Mouse (Mus musculus) myocyte (in vitro differentiated cells): Measurements from ENCODE around the gene Rab11a. TPM values are rescaled to one million over a fixed set of nuclear protein-coding genes. Genes with fewer than 3 reads are reported as not detected.
A peak's percentile ranks its signal among the peaks of the same experiment; 100 is the strongest.

ENCODE experiments used
- H3K27me3 ChIP-seq: one replicate; pipeline ENCODE4 v1.6.1; 2011; ENCODE audit not compliant: control insufficient read depth, insufficient read depth, insufficient read length
- H3K36me3 ChIP-seq: one replicate; pipeline ENCODE4 v1.6.1; 2011; ENCODE audit not compliant: control insufficient read depth, insufficient read depth
- H3K4me2 ChIP-seq: one replicate; pipeline ENCODE4 v1.6.1; 2011; ENCODE audit warnings: low read depth, control low read depth
- H3K4me3 ChIP-seq: one replicate; pipeline ENCODE4 v1.5.1; 2011; ENCODE audit warnings: mild to moderate bottlenecking, control low read depth, moderate library complexity
- H3K79me2 ChIP-seq: one replicate; pipeline ENCODE4 v1.6.1; 2011; ENCODE audit not compliant: control insufficient read depth, insufficient read depth
- H3ac ChIP-seq: one replicate; pipeline ENCODE4 v1.6.1; 2011; ENCODE audit not compliant: control insufficient read depth, insufficient read length
- CEBPB ChIP-seq: IDR thresholded peaks from 2 replicates; pipeline ENCODE4 v1.6.1; 2011; ENCODE audit warnings: mild to moderate bottlenecking, moderate library complexity; ENCODE audit not compliant: poor library complexity, insufficient read depth, severe bottlenecking
- E2F4 ChIP-seq: IDR thresholded peaks from one replicate; pipeline ENCODE4 v1.6.1; 2011; ENCODE audit warnings: mild to moderate bottlenecking, control low read depth, moderate library complexity; ENCODE audit not compliant: insufficient read depth
- MAX ChIP-seq: IDR thresholded peaks from one replicate; pipeline ENCODE4 v1.6.1; 2011; ENCODE audit warnings: low read depth, mild to moderate bottlenecking, control low read depth
- MYOD1 ChIP-seq, 3 experiments: IDR thresholded peaks; one replicate each; pipeline ENCODE4 v1.6.1; 2011; ENCODE audit warnings: control low read depth in 2 of 3, low read depth in 2 of 3, mild to moderate bottlenecking in 2 of 3, moderate library complexity in 1 of 3; ENCODE audit not compliant: insufficient read length in 2 of 3, control insufficient read depth in 1 of 3
- MYOG ChIP-seq, 3 experiments: IDR thresholded peaks; one replicate each; pipeline ENCODE4 v1.6.1; 2011; ENCODE audit warnings: control low read depth in 2 of 3, low read depth in 2 of 3, mild to moderate bottlenecking in 2 of 3; ENCODE audit not compliant: insufficient read length in 2 of 3, control insufficient read depth in 1 of 3, insufficient read depth in 1 of 3
- POLR2A ChIP-seq: IDR thresholded peaks from one replicate; pipeline ENCODE4 v1.6.1; 2011; ENCODE audit warnings: low read depth, mild to moderate bottlenecking, control low read depth, moderate library complexity; ENCODE audit not compliant: insufficient read length
- POLR2AphosphoS2 ChIP-seq: IDR thresholded peaks from one replicate; pipeline ENCODE4 v1.6.1; 2011; ENCODE audit warnings: low read depth, control low read depth; ENCODE audit not compliant: insufficient read length
- REST ChIP-seq: IDR thresholded peaks from one replicate; pipeline ENCODE4 v1.6.1; 2011; ENCODE audit warnings: mild to moderate bottlenecking, control low read depth, moderate library complexity; ENCODE audit not compliant: insufficient read depth, insufficient read length
- SRF ChIP-seq: IDR thresholded peaks from one replicate; pipeline ENCODE4 v1.6.1; 2011; ENCODE audit warnings: low read depth; ENCODE audit not compliant: control insufficient read depth, insufficient read length
- TCF12 ChIP-seq: IDR thresholded peaks from one replicate; pipeline ENCODE4 v1.6.1; 2011; ENCODE audit warnings: mild to moderate bottlenecking, control low read depth; ENCODE audit not compliant: poor library complexity, insufficient read depth, severe bottlenecking
- TCF3 ChIP-seq: IDR thresholded peaks from one replicate; pipeline ENCODE4 v1.6.1; 2011; ENCODE audit warnings: low read depth, control low read depth; ENCODE audit not compliant: insufficient read length
- USF1 ChIP-seq: IDR thresholded peaks from one replicate; pipeline ENCODE4 v1.6.1; 2011; ENCODE audit warnings: low read depth, mild to moderate bottlenecking, control low read depth, moderate library complexity
- polyA plus RNA-seq: library from polyadenylated mRNA; unstranded; fragments of >200 nt; fragmentation: generic; extraction: Trizol; gene quantifications from one replicate; pipeline ENCODE4 v1.2.1, GENCODE M21; 2012; ENCODE audit warnings: missing spikeins

Rab11a gene
- polyA plus RNA-seq, 1 experiment: 150 TPM

GRCm38 (mm10) chr9:64697677-64698076, 39.9 kb downstream of the Rab11a start:
- H3K27me3 ChIP-seq: no peaks in the 10 kb centered on the region
- H3K79me2 ChIP-seq: no peaks in the 10 kb centered on the region
- peaks cover 7% of the 10 kb centered on the region for H3K36me3 ChIP-seq
- no peak overlapping the region for H3ac ChIP-seq
- no peak overlapping the region for H3K4me3 ChIP-seq
- no peak for TF ChIP-seq E2F4
- TF ChIP-seq CEBPB: no peak
- TF ChIP-seq SRF: no peak
- no peak for TF ChIP-seq MAX
- no peak for TF ChIP-seq MYOD1 (IDR thresholded peaks at IDR 0.05; ENCODE audit: control insufficient read depth in 1 of 3, insufficient read length in 2 of 3, low read depth in 2 of 3)
- TF ChIP-seq REST: no peak
- no peak for TF ChIP-seq MYOG (IDR thresholded peaks at IDR 0.05; ENCODE audit: control insufficient read depth in 1 of 3, insufficient read depth in 1 of 3, insufficient read length in 2 of 3, low read depth in 2 of 3)
- no peak for TF ChIP-seq USF1
- TF ChIP-seq TCF12: no peak
- TF ChIP-seq TCF3: no peak
- no peak for TF ChIP-seq POLR2A
- no peak for TF ChIP-seq POLR2AphosphoS2
- no peak overlapping the region for H3K4me2 ChIP-seq

- no peak overlapping the region for H3K4me3 ChIP-seq
- H3ac ChIP-seq: no peak overlapping the region
- TF ChIP-seq CEBPB: no peak
- peaks cover 7% of the 10 kb centered on the region for H3K36me3 ChIP-seq
- no peaks in the 10 kb centered on the region for H3K79me2 ChIP-seq
- no peaks in the 10 kb centered on the region for H3K27me3 ChIP-seq
- H3K4me2 ChIP-seq: no peak overlapping the region
These were observed 40.6 kb downstream of the Rab11a start for GRCm38 (mm10) chr9:64697006-64697405.

DNA sequence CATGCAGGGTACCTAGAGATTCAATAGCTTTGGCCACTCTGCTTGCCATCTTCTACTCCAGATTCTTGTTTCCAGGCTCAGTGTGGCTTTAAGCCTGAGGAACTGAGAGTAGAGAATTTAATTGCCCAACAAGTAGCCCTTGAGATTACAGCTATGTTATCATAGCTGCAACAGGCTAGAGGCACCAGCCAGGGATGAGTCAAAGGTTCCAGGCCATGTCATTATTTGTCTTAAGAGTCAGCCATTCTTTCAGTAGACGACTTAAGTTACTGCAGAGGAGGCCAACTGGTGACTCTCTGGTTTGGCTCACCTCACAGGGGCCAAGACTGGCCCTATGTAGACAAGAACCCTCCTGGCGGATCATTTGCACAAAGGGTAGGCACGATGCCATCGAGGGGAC, 41.2 kb downstream of the Rab11a start:
- no peak overlapping the region for H3K4me3 ChIP-seq
- H3K4me2 ChIP-seq: no peak overlapping the region
- H3ac ChIP-seq: no peak overlapping the region
- no peaks in the 10 kb centered on the region for H3K27me3 ChIP-seq
- peaks cover 7% of the 10 kb centered on the region for H3K36me3 ChIP-seq
- H3K79me2 ChIP-seq: no peaks in the 10 kb centered on the region
- TF ChIP-seq CEBPB (no peak), SRF (no peak), USF1 (no peak), E2F4 (no peak), TCF3 (no peak), TCF12 (no peak), MYOD1 (IDR thresholded peaks at IDR 0.05; ENCODE audit: control insufficient read depth in 1 of 3, insufficient read length in 2 of 3, low read depth in 2 of 3) (no peak), POLR2A (no peak), MYOG (IDR thresholded peaks at IDR 0.05; ENCODE audit: control insufficient read depth in 1 of 3, insufficient read depth in 1 of 3, insufficient read length in 2 of 3, low read depth in 2 of 3) (no peak), POLR2AphosphoS2 (no peak), MAX (no peak), REST (no peak)

DNA sequence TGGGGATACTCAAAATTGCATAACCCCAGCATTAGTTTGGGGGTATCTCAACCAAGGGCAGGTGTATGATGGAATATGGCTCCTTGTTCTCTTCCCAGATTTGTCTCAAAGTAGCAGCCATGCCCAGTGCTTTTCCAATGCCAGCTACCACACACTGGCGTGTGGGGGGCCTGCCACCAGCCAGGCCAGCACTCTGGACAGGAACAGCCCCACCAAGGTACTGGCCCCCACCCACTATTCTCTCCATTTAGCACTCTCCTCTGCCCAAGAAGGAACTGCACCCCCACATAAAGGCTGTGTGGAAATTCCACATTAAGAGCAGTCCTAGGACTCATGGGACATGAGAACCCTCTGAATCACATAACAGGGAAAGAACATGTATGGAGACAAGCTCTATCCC, 42.3 kb downstream of the Rab11a start:
- no peak for TF ChIP-seq MYOG (IDR thresholded peaks at IDR 0.05; ENCODE audit: control insufficient read depth in 1 of 3, insufficient read depth in 1 of 3, insufficient read length in 2 of 3, low read depth in 2 of 3)
- no peak for TF ChIP-seq POLR2AphosphoS2
- no peak for TF ChIP-seq TCF12
- no peak for TF ChIP-seq CEBPB
- no peak for TF ChIP-seq MAX
- no peak for TF ChIP-seq E2F4
- TF ChIP-seq SRF: no peak
- TF ChIP-seq REST: no peak
- no peak for TF ChIP-seq MYOD1 (IDR thresholded peaks at IDR 0.05; ENCODE audit: control insufficient read depth in 1 of 3, insufficient read length in 2 of 3, low read depth in 2 of 3)
- no peak for TF ChIP-seq TCF3
- TF ChIP-seq POLR2A: no peak
- TF ChIP-seq USF1: no peak
- Histone ChIP-seq H3ac (no peak overlapping the region), H3K4me2 (no peak overlapping the region), H3K36me3 (peaks cover 7% of the 10 kb centered on the region), H3K4me3 (no peak overlapping the region), H3K27me3 (no peaks in the 10 kb centered on the region), H3K79me2 (no peaks in the 10 kb centered on the region)

GRCm38 (mm10) chr9:64693094-64693493, 44.5 kb downstream of the Rab11a start:
- no peaks in the 10 kb centered on the region for H3K27me3 ChIP-seq
- peaks cover 7% of the 10 kb centered on the region for H3K36me3 ChIP-seq
- H3K4me2 ChIP-seq: no peak overlapping the region
- no peaks in the 10 kb centered on the region for H3K79me2 ChIP-seq
- H3ac ChIP-seq: no peak overlapping the region
- TF ChIP-seq MYOD1 (IDR thresholded peaks at IDR 0.05; ENCODE audit: control insufficient read depth in 1 of 3, insufficient read length in 2 of 3, low read depth in 2 of 3) (peak in 1 of 3 experiments; percentile 14), CEBPB (no peak), TCF3 (no peak), MYOG (IDR thresholded peaks at IDR 0.05; ENCODE audit: control insufficient read depth in 1 of 3, insufficient read depth in 1 of 3, insufficient read length in 2 of 3, low read depth in 2 of 3) (no peak), E2F4 (no peak)
- H3K4me3 ChIP-seq: no peak overlapping the region
